Mouse (Mus musculus) limb, embryonic 14.5 days (tissue): Measurements from ENCODE around the gene Rgs6. TPM values are rescaled to one million over a fixed set of nuclear protein-coding genes. Genes with fewer than 3 reads are reported as not detected.

Source experiments
- ATAC-seq: fragments of 200-750 bp; cut with Nextera tagmentation; 2 replicates; pipeline ENCODE4 v1.8.0; 2017; ENCODE audit warnings: low read depth, moderate number of reproducible peaks, moderate TSS enrichment; ENCODE audit not compliant: low FRiP score
- DNase-seq: peaks from one replicate; pipeline ENCODE4 v3.0.0-alpha.2; 2015; ENCODE audit warnings: low spot score
- H3K27ac ChIP-seq: fragments of 300-500 bp; sonication (generic); replicated peaks from 2 replicates; pipeline ENCODE4 v1.5.1; 2014; ENCODE audit warnings: low read depth, mild to moderate bottlenecking, low read length, moderate library complexity, mixed read lengths
- H3K27me3 ChIP-seq: fragments of 300-500 bp; sonication (generic); 2 replicates; pipeline ENCODE4 v1.6.1; 2014; ENCODE audit warnings: low read length, mixed read lengths; ENCODE audit not compliant: control insufficient read depth, insufficient read depth
- H3K36me3 ChIP-seq: fragments of 300-500 bp; sonication (generic); 2 replicates; pipeline ENCODE4 v1.6.1; 2014; ENCODE audit warnings: mild to moderate bottlenecking, low read length, moderate library complexity, mixed read lengths; ENCODE audit not compliant: control insufficient read depth, insufficient read depth
- H3K4me1 ChIP-seq: fragments of 300-500 bp; sonication (generic); 2 replicates; pipeline ENCODE4 v1.6.1; 2014; ENCODE audit warnings: antibody characterized with exemption, low read length, mixed read lengths; ENCODE audit not compliant: control insufficient read depth, insufficient read depth
- H3K4me2 ChIP-seq: fragments of 300-500 bp; sonication (generic); replicated peaks from 2 replicates; pipeline ENCODE4 v1.6.1; 2014; ENCODE audit warnings: low read depth, mild to moderate bottlenecking, low read length, moderate library complexity; ENCODE audit not compliant: severe bottlenecking
- H3K4me3 ChIP-seq: fragments of 300-500 bp; sonication (generic); replicated peaks from 2 replicates; pipeline ENCODE4 v1.5.1; 2014; ENCODE audit warnings: low read length
- H3K9ac ChIP-seq: fragments of 300-500 bp; sonication (generic); 2 replicates; pipeline ENCODE4 v1.6.1; 2014; ENCODE audit warnings: mild to moderate bottlenecking, low read depth, low read length, moderate library complexity; ENCODE audit not compliant: severe bottlenecking
- H3K9me3 ChIP-seq: fragments of 300-500 bp; sonication (generic); 2 replicates; pipeline ENCODE4 v1.6.1; 2016; ENCODE audit warnings: low read length; ENCODE audit not compliant: control insufficient read depth
- POLR2A ChIP-seq: fragments of 200-500 bp; IDR thresholded peaks from 2 replicates; pipeline ENCODE4 v1.8.0; 2012; ENCODE audit warnings: inconsistent platforms, mild to moderate bottlenecking, moderate library complexity, borderline replicate concordance; ENCODE audit not compliant: insufficient read depth, insufficient read length; ENCODE audit errors: extremely low read depth
- WGBS: fragments of 180-500 bp; shearing (Covaris S2); extraction: QIAGEN DNeasy Blood & Tissue Kit; methylation state at CpG from one replicate; pipeline ENCODE4 v1.1.7; 2014; 5-methylcytosine and 5-hydroxymethylcytosine counted together
- polyA plus RNA-seq, 2 experiments: library from polyadenylated mRNA; depleted of rRNA in 1 of 2; stranded (reverse) in 1 of 2; unstranded in 1 of 2; fragments of >200 nt; fragmentation: Nextera tagmentation in 1 of 2; extraction: Ambion mirVana in 1 of 2; gene quantifications; 2 replicates each; pipeline versions ENCODE4 v1.2.1 to v1.2.3; 2012 to 2014

Gene Rgs6
- polyA plus RNA-seq, 2 experiments, result 1.2 to 1.5 TPM

DNA sequence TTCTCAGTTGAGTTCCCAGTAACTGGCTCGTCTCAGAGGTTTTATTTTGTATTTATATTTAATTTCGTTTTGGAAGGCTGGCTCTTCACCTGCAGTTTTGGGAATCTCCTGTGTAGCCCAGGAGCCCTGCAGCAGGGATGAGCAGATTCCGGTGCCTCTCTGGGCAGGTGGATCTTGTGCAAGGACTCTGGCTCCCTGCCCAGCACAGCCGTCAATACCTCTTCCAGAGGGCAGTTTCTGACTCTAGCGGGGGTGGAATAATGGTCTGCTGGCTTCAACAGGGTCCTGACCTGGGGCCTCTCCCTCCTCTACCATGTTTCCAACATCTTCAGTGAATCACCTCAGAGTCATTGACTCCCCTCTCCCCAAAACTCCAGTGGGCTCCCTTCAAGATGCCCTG is 616.3 kb downstream of the Rgs6 start:
- TF ChIP-seq POLR2A, result no peak
- DNase-seq (no peak), ATAC-seq (no peak)
- Histone ChIP-seq H3K4me2 (no peak overlapping the region), H3K9ac (no peak overlapping the region), H3K4me1 (peaks cover 19% of the 10 kb centered on the region), H3K9me3 (no peaks in the 10 kb centered on the region), H3K36me3 (no peaks in the 10 kb centered on the region), H3K4me3 (no peak overlapping the region), H3K27ac (no peak overlapping the region), H3K27me3 (no peaks in the 10 kb centered on the region)
- 60% methylated on average over 5 of the region's 5 CpGs for WGBS

DNA sequence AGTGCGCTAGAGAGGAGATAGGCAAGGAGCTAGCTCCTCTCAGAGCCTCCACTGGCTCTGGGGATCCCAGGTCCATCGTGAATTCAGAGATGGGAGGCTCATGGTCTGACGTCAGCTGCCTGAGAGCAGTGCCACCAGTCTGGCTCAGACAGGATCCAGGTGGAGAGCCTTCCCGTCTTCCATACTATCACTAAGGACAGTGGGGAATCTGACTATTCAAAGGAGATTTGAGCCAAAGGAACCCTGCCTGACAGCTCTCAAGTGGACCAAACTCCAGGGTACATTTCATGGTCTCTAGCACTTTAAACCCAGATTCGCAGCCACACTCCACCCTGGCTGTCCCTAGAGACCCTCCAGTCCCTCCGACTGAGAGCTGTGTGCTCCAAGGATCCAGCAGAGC is 618.8 kb downstream of the Rgs6 start:
- WGBS, result 74% methylated on average over 6 of the region's 6 CpGs

DNA sequence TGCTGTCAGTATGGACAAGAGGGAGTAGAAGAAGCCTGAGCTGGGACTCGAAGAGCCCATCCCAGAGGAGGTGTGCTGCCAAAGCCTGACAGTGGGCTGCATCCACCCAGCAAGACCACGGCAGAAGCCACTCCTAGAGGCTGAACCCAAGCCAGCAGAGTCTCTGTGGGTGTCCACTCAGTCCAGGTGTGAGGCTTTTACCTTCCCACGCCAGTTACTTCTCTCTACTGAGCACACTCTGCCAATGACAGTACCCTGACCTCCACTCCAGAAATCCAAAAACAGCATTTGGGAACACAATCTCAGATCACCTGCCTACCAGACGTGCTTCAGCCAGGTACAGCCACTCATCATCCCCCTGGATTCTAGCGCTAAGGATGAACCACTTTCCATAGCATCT is 619.4 kb downstream of the Rgs6 start:
- H3K4me3 ChIP-seq, result no peak overlapping the region
- no peaks in the 10 kb centered on the region for H3K36me3 ChIP-seq
- no peak for TF ChIP-seq POLR2A
- 65% methylated on average over 5 of the region's 5 CpGs for whole genome bisulfite sequencing
- no peak overlapping the region for H3K9ac ChIP-seq
- DNase-seq, result no peak
- H3K4me1 ChIP-seq, result peaks cover 19% of the 10 kb centered on the region
- no peak overlapping the region for H3K4me2 ChIP-seq
- H3K27me3 ChIP-seq, result no peaks in the 10 kb centered on the region
- ATAC-seq, result no peak
- H3K27ac ChIP-seq, result no peak overlapping the region
- no peaks in the 10 kb centered on the region for H3K9me3 ChIP-seq

More for the DNA sequence above, 618.8 kb downstream of the Rgs6 start:
- H3K4me2 ChIP-seq, result no peak overlapping the region
- H3K27me3 ChIP-seq, result no peaks in the 10 kb centered on the region
- no peak overlapping the region for H3K27ac ChIP-seq
- H3K4me3 ChIP-seq, result no peak overlapping the region
- TF ChIP-seq POLR2A, result no peak
- no peak for ATAC-seq
- DNase-seq, result no peak
- H3K9me3 ChIP-seq, result no peaks in the 10 kb centered on the region
- no peaks in the 10 kb centered on the region for H3K36me3 ChIP-seq
- peaks cover 19% of the 10 kb centered on the region for H3K4me1 ChIP-seq
- no peak overlapping the region for H3K9ac ChIP-seq

- WGBS, result 37% methylated on average over 8 of the region's 8 CpGs
- TF ChIP-seq POLR2A, result no peak
- no peak overlapping the region for H3K4me2 ChIP-seq
- no peak overlapping the region for H3K9ac ChIP-seq
- H3K27ac ChIP-seq, result no peak overlapping the region
- H3K27me3 ChIP-seq, result no peaks in the 10 kb centered on the region
- DNase-seq (no peak), ATAC-seq (no peak)
- no peaks in the 10 kb centered on the region for H3K36me3 ChIP-seq
- H3K4me3 ChIP-seq, result no peak overlapping the region
- H3K9me3 ChIP-seq, result no peaks in the 10 kb centered on the region
- H3K4me1 ChIP-seq, result peaks cover 19% of the 10 kb centered on the region
These were observed 619.9 kb downstream of the Rgs6 start for GRCm38 (mm10) chr12:83208011-83208410.

DNA sequence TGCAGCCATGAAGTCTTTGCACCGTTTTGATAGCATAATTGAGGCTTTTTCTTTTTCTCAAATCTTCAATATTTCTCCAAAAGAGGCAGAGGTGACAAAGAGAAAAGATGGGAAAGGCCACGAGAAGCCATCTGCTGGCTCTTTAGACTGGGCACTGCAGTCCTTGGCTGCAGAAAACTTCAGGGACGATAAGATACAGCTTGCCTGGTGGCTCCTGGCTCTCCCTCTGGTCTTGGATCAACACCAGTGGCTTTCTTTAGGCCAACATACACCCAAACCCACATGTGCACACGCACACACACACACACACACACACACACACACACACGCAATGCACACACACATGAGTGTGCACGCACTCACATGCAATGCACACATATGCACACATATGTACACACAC is 620.7 kb downstream of the Rgs6 start:
- TF ChIP-seq POLR2A, result no peak

GRCm38 (mm10) chr12:83209461-83209860 is 621.4 kb downstream of the Rgs6 start:
- Histone ChIP-seq H3K4me1 (peaks cover 26% of the 10 kb centered on the region), H3K4me3 (no peak overlapping the region), H3K27ac (no peak overlapping the region), H3K9ac (no peak overlapping the region), H3K36me3 (no peaks in the 10 kb centered on the region), H3K27me3 (no peaks in the 10 kb centered on the region), H3K9me3 (no peaks in the 10 kb centered on the region), H3K4me2 (no peak overlapping the region)
- DNase-seq, result no peak
- no peak for TF ChIP-seq POLR2A
- 24% methylated on average over 6 of the region's 6 CpGs for WGBS
- no peak for ATAC-seq

More for the DNA sequence above, 620.7 kb downstream of the Rgs6 start:
- DNase-seq (no peak), ATAC-seq (no peak)
- Histone ChIP-seq H3K4me1 (peaks cover 20% of the 10 kb centered on the region), H3K36me3 (no peaks in the 10 kb centered on the region), H3K27me3 (no peaks in the 10 kb centered on the region), H3K4me3 (no peak overlapping the region), H3K9me3 (no peaks in the 10 kb centered on the region), H3K9ac (no peak overlapping the region), H3K4me2 (no peak overlapping the region), H3K27ac (no peak overlapping the region)
- 63% methylated on average over 6 of the region's 6 CpGs for WGBS
